Mouse (Mus musculus) layer of hippocampus, adult 8-10 months (tissue): ENCODE results near the gene Ift140. TPM values are rescaled to one million over a fixed set of nuclear protein-coding genes. Genes with fewer than 3 reads are reported as not detected.

ENCODE experiments used
- DNase-seq, 2 experiments: peaks; one replicate each; pipeline ENCODE4 v3.0.0; 2022; ENCODE audit warnings: low spot score in 2 of 2
- total RNA-seq, 4 experiments: library from RNA; stranded (reverse); gene quantifications; 2 replicates each; pipeline ENCODE4 v1.2.4; 2022

Ift140 gene
- total RNA-seq, 4 experiments from 2014 or later, result 22.1 to 25.1 (median 23.5) TPM

GRCm38 (mm10) chr17:25076906-25077305 lies 61.0 kb downstream of the Ift140 start:
- DNase-seq, result no peak

- peak; percentile 29 to 35 for DNase-seq
These were observed 62.0 kb downstream of the Ift140 start for GRCm38 (mm10) chr17:25077771-25078372.

- no peak for DNase-seq
These were observed 64.3 kb downstream of the Ift140 start for GRCm38 (mm10) chr17:25080210-25080609.

- no peak for DNase-seq
These were observed 65.1 kb downstream of the Ift140 start for GRCm38 (mm10) chr17:25080960-25081381.

- no peak for DNase-seq
These were observed 66.4 kb downstream of the Ift140 start for GRCm38 (mm10) chr17:25082081-25082847.

- DNase-seq, result no peak
These were observed 67.0 kb downstream of the Ift140 start for GRCm38 (mm10) chr17:25082887-25083286.

GRCm38 (mm10) chr17:25083444-25083931 lies 67.6 kb downstream of the Ift140 start, which contains the start of gene Tmem204:
Tmem204 (minus strand) TSS chr17:25083591.
- DNase-seq, result no peak

GRCm38 (mm10) chr17:25084835-25085385 lies 69.0 kb downstream of the Ift140 start:
- DNase-seq, result no peak

GRCm38 (mm10) chr17:25086724-25087123 lies 70.8 kb downstream of the Ift140 start:
- no peak for DNase-seq

GRCm38 (mm10) chr17:25089158-25089557 lies 73.3 kb downstream of the Ift140 start:
- DNase-seq, result no peak

- no peak for DNase-seq
These were observed 74.6 kb downstream of the Ift140 start for GRCm38 (mm10) chr17:25090450-25090849.

- no peak for DNase-seq
These were observed 80.3 kb downstream of the Ift140 start for GRCm38 (mm10) chr17:25096221-25096620.

- DNase-seq, result no peak
These were observed 84.2 kb downstream of the Ift140 start for GRCm38 (mm10) chr17:25100052-25100451.

GRCm38 (mm10) chr17:25101338-25101737 lies 85.5 kb downstream of the Ift140 start:
- DNase-seq, result no peak

- DNase-seq, result no peak
These were observed 91.9 kb downstream of the Ift140 start for GRCm38 (mm10) chr17:25107786-25108185.

GRCm38 (mm10) chr17:25109578-25109977 lies 93.7 kb downstream of the Ift140 start:
- DNase-seq, result no peak

GRCm38 (mm10) chr17:25110590-25110989 lies 94.7 kb downstream of the Ift140 start:
- DNase-seq, result no peak

- no peak for DNase-seq
These were observed 95.3 kb downstream of the Ift140 start for GRCm38 (mm10) chr17:25111220-25111619.

GRCm38 (mm10) chr17:25111739-25112422 lies 96.0 kb downstream of the Ift140 start:
- DNase-seq, result peak; percentile 57 to 65

- DNase-seq, result no peak
These were observed 96.5 kb downstream of the Ift140 start for GRCm38 (mm10) chr17:25112423-25112810.

- DNase-seq, result no peak
These were observed 99.2 kb downstream of the Ift140 start for GRCm38 (mm10) chr17:25114908-25115645.
